Mouse (Mus musculus) cortical plate, adult 2 months (tissue): ENCODE measurements at regions not wholly inside any gene's neighbourhood (a gene's known extent, or its start where the extent isn't known, plus 50 kb on each side); places are given as distances from the start of the nearest gene placed in this dataset.

Experiments
- H3K27ac ChIP-seq: fragments of 200-500 bp; 2 replicates; pipeline ENCODE4 v1.5.1; 2012; ENCODE audit warnings: low read length, control low read depth, inconsistent platforms; ENCODE audit not compliant: insufficient read depth
- H3K4me1 ChIP-seq: fragments of 200-500 bp; 2 replicates; pipeline ENCODE4 v1.6.1; 2011; ENCODE audit warnings: low read length; ENCODE audit not compliant: control insufficient read depth, insufficient read depth
- H3K4me3 ChIP-seq: fragments of 200-500 bp; 2 replicates; pipeline ENCODE4 v1.5.1; 2011; ENCODE audit warnings: mild to moderate bottlenecking, low read length, control low read depth; ENCODE audit not compliant: insufficient read depth
- CTCF ChIP-seq: fragments of 200-500 bp; IDR thresholded peaks from 2 replicates; pipeline ENCODE4 v1.5.1; 2011; ENCODE audit warnings: mild to moderate bottlenecking, control low read depth, low read length; ENCODE audit not compliant: insufficient read depth; ENCODE audit errors: extremely low read depth
- POLR2A ChIP-seq: fragments of 200-500 bp; IDR thresholded peaks from 2 replicates; pipeline ENCODE4 v1.6.1; 2011; ENCODE audit warnings: mild to moderate bottlenecking, low read length, control low read depth; ENCODE audit not compliant: insufficient read depth; ENCODE audit errors: extremely low read depth

DNA sequence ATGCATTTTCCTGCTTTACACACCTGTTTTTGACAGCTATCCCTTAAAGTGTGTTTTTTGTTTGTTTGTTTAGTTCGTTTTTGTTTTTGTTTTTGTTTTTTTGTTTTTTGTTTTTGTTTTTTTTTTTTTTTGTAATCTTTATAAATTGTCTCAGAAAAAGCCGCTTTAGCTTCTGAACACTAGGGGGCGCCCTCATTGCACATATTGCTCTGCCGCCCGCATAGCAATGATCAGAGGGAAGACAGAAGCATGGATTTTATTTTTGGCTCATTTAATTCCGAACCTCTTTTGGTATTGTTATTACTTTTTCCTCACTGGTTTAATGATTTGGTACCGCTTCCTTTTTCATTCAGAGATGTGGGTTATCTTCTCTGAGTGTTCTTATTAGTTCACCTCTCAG lies 569.9 kb upstream of the Gm10800 start:
- Histone ChIP-seq H3K4me3 (no peak overlapping the region), H3K27ac (no peak overlapping the region), H3K4me1 (no peaks in the 10 kb centered on the region)
- TF ChIP-seq POLR2A: no peak
- TF ChIP-seq CTCF: peak; percentile 55
